Mouse (Mus musculus) ES-Bruce4 (cell line): ENCODE results near the gene Gm9049. TPM values are rescaled to one million over a fixed set of nuclear protein-coding genes. Genes with fewer than 3 reads are reported as not detected.
"Not testable (repeated sequence)": the region's sequence is repeated elsewhere in the genome, so short reads cannot be mapped to it uniquely, and the experiment has no call there.

Experiments used
- H3K27ac ChIP-seq: 2 replicates; pipeline ENCODE4 v1.5.1; 2012; ENCODE audit warnings: low read length, inconsistent platforms; ENCODE audit not compliant: insufficient read depth
- H3K27me3 ChIP-seq: 2 replicates; pipeline ENCODE4 v1.6.1; 2012; ENCODE audit warnings: mild to moderate bottlenecking, low read length, inconsistent platforms; ENCODE audit not compliant: control insufficient read depth, poor library complexity, insufficient read depth, severe bottlenecking
- H3K36me3 ChIP-seq: 2 replicates; pipeline ENCODE4 v1.6.1; 2012; ENCODE audit warnings: inconsistent platforms, mild to moderate bottlenecking, low read length, moderate library complexity; ENCODE audit not compliant: control insufficient read depth, poor library complexity, insufficient read depth, severe bottlenecking
- H3K4me1 ChIP-seq: one replicate; pipeline ENCODE4 v1.8.1; 2011; ENCODE audit warnings: low read length; ENCODE audit not compliant: control insufficient read depth, insufficient read depth
- H3K4me3 ChIP-seq: 2 replicates; pipeline ENCODE4 v1.5.1; 2011; ENCODE audit warnings: low read depth, mild to moderate bottlenecking, low read length
- H3K9ac ChIP-seq: 2 replicates; pipeline ENCODE4 v1.6.1; 2012; ENCODE audit warnings: low read depth, mild to moderate bottlenecking, inconsistent platforms; ENCODE audit not compliant: poor library complexity, severe bottlenecking
- H3K9me3 ChIP-seq: replicated peaks from 2 replicates; pipeline ENCODE4 v1.6.1; 2012; ENCODE audit warnings: mild to moderate bottlenecking, low read length, inconsistent platforms; ENCODE audit not compliant: control insufficient read depth, poor library complexity, insufficient read depth, severe bottlenecking
- CTCF ChIP-seq: IDR thresholded peaks from one replicate; pipeline ENCODE4 v1.8.1; 2011; ENCODE audit warnings: low read depth, low read length
- EP300 ChIP-seq: IDR thresholded peaks from 2 replicates; pipeline ENCODE4 v1.6.1; 2011; ENCODE audit warnings: low read depth, low read length; ENCODE audit not compliant: insufficient read depth
- POLR2A ChIP-seq: IDR thresholded peaks from one replicate; pipeline ENCODE4 v1.8.1; 2011; ENCODE audit warnings: low read length; ENCODE audit not compliant: insufficient read depth
- polyA plus RNA-seq: library from polyadenylated mRNA; stranded (reverse); fragments of >200 nt; gene quantifications from 2 replicates; pipeline ENCODE4 v1.2.4, GENCODE M21; 2011; ENCODE audit warnings: low read depth; ENCODE audit not compliant: missing spikeins, insufficient read depth, insufficient read length

Gene Gm9049
- not detected in 2 replicates for polyA plus RNA-seq

DNA sequence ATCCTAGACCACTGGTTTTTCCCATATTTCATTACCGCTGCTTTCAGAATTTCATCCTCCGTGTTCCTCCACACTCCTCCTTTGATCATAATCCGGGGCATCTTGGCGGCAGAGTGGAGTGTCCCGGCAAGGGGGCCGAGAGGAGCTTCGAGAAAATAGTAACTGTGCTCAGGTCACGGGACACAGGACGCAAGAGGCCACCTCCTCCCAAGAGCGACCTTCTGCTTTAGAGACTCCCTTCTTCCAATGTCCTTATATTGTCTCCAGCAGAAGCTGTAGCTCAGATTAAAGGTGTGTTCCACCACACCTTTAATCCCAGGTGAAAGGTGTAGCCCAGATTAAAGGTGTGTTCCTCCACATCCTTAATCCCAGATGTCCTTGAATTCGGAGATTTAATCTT, at the start of gene Gm9049:
TSS of gene Gm9049 (minus strand) at position 101 of the 400 bp plus-strand sequence.
- H3K9me3 ChIP-seq, H3K27me3 ChIP-seq, H3K9ac ChIP-seq, H3K4me1 ChIP-seq, H3K36me3 ChIP-seq, H3K27ac ChIP-seq, H3K4me3 ChIP-seq: not testable (repeated sequence)

DNA sequence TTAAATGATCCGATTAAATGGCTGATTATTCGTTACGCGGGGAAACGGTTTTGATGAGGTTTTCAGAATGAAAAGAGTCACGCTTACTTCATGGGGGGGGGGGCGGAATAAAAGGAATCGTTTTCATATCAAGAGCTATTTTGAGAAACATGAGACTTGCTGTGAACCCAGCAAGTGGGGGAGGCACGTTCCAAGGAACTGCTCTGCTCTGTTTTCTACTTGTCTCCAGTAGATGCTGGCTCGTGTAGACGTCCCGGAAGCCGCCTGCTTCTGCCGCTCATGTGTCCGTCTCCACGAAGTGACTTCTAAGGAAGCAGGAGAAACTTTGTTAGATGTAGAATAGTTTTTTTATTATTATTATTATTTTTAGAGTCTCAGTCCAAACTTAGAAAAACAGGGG, 46.0 kb upstream of the Gm9049 start:
- no peak overlapping the region for H3K27ac ChIP-seq
- H3K4me3 ChIP-seq = no peak overlapping the region
- H3K4me1 ChIP-seq = no peaks in the 10 kb centered on the region

DNA sequence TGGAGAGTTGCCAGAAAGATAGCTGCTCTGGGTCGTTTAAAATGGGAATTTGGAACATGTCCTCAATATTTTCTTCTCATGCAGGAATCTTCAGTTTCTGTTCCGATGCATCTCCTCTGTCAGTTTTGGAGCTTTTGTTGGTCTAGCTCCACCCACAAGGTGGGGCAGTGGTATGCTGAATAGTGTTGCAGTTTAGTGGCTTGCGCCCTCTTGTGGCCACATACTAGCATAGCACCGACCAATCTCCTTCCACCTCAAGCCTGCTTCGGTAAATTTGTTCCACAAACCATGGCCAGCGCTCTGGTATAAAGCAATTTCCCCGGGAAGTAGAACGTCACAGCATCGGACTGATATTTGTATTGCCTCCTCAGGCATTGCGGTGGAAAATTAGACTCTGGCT, 16.5 kb upstream of the Gm9049 start:
- no peaks in the 10 kb centered on the region for H3K36me3 ChIP-seq
- TF ChIP-seq CTCF = peak; percentile 98
- no peak for TF ChIP-seq POLR2A
- no peak overlapping the region for H3K9ac ChIP-seq
- H3K9me3 ChIP-seq = peaks cover 5% of the 10 kb centered on the region; the same call in 1 of the 2 replicates
- H3K4me3 ChIP-seq = no peak overlapping the region
- H3K27me3 ChIP-seq = no peaks in the 10 kb centered on the region
- H3K4me1 ChIP-seq = no peaks in the 10 kb centered on the region
- H3K27ac ChIP-seq = no peak overlapping the region

More for the DNA sequence above, 46.0 kb upstream of the Gm9049 start:
- Histone ChIP-seq H3K9ac (no peak overlapping the region), H3K36me3 (no peaks in the 10 kb centered on the region), H3K27me3 (no peaks in the 10 kb centered on the region), H3K9me3 (no peaks in the 10 kb centered on the region)
- TF ChIP-seq POLR2A (no peak), CTCF (no peak), EP300 (no peak)

DNA sequence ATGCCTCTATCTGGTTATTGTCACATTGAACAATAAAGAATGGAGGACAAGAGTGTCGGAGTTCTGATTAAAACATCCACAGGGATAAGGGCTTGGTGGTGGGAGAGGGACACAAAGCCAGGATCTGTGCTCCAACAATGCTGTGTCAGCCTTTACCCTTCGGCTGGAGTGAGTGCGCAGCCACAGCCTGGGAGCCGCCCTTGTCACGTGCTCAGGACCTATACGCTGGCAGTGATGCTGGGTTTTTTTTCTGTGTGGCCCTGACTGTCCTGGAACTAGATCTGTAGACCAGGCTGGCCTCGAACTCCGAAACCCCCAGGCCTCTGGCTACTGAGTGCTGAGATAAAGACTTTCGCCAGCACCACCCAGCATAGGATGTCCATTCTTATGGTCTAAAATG, 15.6 kb upstream of the Gm9049 start:
- H3K9me3 ChIP-seq = peaks cover 14% of the 10 kb centered on the region
- H3K9ac ChIP-seq = no peak overlapping the region
- no peak overlapping the region for H3K27ac ChIP-seq
- no peak for TF ChIP-seq POLR2A
- TF ChIP-seq EP300 = no peak
- no peak for TF ChIP-seq CTCF
- no peaks in the 10 kb centered on the region for H3K4me1 ChIP-seq
- H3K36me3 ChIP-seq = no peaks in the 10 kb centered on the region
- no peaks in the 10 kb centered on the region for H3K27me3 ChIP-seq
- H3K4me3 ChIP-seq = no peak overlapping the region

DNA sequence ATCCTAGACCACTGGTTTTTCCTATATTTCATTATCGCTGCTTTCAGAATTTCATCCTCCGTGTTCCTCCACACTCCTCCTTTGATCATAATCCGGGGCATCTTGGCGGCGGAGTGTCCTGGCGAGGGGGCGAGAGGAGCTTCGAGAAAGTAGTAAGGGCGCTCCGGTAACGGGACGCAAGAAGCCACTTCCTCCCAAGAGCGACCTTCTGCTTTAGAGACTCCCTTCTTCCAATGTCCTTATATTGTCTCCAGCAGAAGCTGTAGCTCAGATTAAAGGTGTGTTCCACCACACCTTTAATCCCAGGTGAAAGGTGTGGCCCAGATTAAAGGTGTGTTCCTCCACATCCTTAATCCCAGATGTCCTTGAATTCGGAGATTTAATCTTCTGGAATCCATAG, 5.3 kb downstream of the Gm9049 start, which contains the start of gene Gm9048:
TSS of gene Gm9048 (minus strand) at position 101 of the 400 bp plus-strand sequence.
- not testable (repeated sequence) for H3K4me3 ChIP-seq, H3K36me3 ChIP-seq, H3K27ac ChIP-seq, H3K9me3 ChIP-seq, H3K9ac ChIP-seq, H3K27me3 ChIP-seq, H3K4me1 ChIP-seq

DNA sequence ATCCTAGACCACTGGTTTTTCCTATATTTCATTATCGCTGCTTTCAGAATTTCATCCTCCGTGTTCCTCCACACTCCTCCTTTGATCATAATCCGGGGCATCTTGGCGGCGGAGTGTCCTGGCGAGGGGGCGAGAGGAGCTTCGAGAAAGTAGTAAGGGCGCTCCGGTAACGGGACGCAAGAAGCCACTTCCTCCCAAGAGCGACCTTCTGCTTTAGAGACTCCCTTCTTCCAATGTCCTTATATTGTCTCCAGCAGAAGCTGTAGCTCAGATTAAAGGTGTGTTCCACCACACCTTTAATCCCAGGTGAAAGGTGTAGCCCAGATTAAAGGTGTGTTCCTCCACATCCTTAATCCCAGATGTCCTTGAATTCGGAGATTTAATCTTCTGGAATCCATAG, 10.8 kb downstream of the Gm9049 start, which contains the start of gene Gm9046:
TSS of gene Gm9046 (minus strand) at position 101 of the 400 bp plus-strand sequence.
- H3K27me3 ChIP-seq, H3K4me3 ChIP-seq, H3K4me1 ChIP-seq, H3K9me3 ChIP-seq, H3K9ac ChIP-seq, H3K27ac ChIP-seq, H3K36me3 ChIP-seq: not testable (repeated sequence)

DNA sequence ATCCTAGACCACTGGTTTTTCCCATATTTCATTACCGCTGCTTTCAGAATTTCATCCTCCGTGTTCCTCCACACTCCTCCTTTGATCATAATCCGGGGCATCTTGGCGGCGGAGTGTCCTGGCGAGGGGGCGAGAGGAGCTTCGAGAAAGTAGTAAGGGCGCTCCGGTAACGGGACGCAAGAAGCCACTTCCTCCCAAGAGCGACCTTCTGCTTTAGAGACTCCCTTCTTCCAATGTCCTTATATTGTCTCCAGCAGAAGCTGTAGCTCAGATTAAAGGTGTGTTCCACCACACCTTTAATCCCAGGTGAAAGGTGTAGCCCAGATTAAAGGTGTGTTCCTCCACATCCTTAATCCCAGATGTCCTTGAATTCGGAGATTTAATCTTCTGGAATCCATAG, 16.2 kb downstream of the Gm9049 start, which contains the start of gene Gm9045:
TSS of gene Gm9045 (minus strand) at position 101 of the 400 bp plus-strand sequence.
- not testable (repeated sequence) for H3K27me3 ChIP-seq, H3K36me3 ChIP-seq, H3K4me1 ChIP-seq, H3K4me3 ChIP-seq, H3K9me3 ChIP-seq, H3K27ac ChIP-seq, H3K9ac ChIP-seq

DNA sequence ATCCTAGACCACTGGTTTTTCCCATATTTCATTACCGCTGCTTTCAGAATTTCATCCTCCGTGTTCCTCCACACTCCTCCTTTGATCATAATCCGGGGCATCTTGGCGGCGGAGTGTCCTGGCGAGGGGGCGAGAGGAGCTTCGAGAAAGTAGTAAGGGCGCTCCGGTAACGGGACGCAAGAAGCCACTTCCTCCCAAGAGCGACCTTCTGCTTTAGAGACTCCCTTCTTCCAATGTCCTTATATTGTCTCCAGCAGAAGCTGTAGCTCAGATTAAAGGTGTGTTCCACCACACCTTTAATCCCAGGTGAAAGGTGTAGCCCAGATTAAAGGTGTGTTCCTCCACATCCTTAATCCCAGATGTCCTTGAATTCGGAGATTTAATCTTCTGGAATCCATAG, 21.6 kb downstream of the Gm9049 start, which contains the start of gene Gm9044:
TSS of gene Gm9044 (minus strand) at position 101 of the 400 bp plus-strand sequence.
- not testable (repeated sequence) for H3K4me3 ChIP-seq, H3K36me3 ChIP-seq, H3K4me1 ChIP-seq, H3K9ac ChIP-seq, H3K9me3 ChIP-seq, H3K27ac ChIP-seq, H3K27me3 ChIP-seq

DNA sequence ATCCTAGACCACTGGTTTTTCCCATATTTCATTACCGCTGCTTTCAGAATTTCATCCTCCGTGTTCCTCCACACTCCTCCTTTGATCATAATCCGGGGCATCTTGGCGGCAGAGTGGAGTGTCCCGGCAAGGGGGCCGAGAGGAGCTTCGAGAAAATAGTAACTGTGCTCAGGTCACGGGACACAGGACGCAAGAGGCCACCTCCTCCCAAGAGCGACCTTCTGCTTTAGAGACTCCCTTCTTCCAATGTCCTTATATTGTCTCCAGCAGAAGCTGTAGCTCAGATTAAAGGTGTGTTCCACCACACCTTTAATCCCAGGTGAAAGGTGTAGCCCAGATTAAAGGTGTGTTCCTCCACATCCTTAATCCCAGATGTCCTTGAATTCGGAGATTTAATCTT, 27.0 kb downstream of the Gm9049 start, which contains the start of gene Gm9040:
TSS of gene Gm9040 (minus strand) at position 101 of the 400 bp plus-strand sequence.
- H3K9ac ChIP-seq, H3K27ac ChIP-seq, H3K27me3 ChIP-seq, H3K4me1 ChIP-seq, H3K9me3 ChIP-seq, H3K36me3 ChIP-seq, H3K4me3 ChIP-seq: not testable (repeated sequence)
